Mouse (Mus musculus): ENCODE measurements around the gene Phlpp2. TPM values are rescaled to one million over a fixed set of nuclear protein-coding genes. Genes with fewer than 3 reads are reported as not detected.

Phlpp2 gene
- polyA plus RNA-seq, 1 experiment from 2014 or later, result 1.5 TPM

DNA sequence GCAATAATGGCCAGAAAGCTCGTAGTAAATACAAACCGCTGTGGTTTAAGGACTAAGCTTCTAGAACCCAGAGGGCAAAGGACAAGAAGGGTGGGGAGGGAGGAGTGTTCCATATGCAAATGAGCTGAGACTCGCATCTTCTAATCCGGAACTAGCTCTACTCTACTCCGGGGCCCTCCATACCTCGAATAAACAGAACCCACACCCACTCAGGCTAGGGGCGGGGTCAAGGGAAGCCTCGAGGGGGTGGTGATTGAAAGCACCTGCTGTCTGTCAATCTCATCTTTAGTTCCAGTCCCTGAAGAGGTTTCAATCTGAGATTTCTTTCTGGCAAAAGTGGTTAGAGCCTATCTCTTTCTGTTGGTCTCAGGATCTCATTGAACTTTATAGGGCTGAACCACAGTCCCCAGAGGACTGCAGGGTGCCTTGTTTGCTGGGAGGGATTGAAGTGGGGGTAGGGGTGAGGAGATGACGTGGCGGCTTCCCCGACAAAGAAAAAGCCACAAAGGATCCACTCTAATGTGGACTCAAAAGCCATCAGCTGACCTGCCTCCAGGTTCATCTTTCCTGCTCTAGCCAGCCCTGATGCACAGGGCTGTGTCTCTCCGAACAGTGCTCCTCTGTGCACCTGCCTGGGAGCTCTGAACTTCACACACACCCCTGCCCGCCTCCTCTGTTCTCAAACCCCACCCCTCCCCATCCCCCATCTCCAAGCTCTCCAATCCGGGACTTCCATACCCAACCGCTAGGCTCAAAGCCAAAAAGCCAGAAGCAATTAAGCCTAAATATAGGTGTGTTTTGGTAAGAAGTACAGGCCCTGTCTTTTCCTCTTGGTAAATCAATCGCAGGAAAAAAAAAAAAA is 89.1 kb downstream of the Phlpp2 start:
- Histone ChIP-seq H3K4me3 (ENCODE audit: low read depth, low read length) (no peak overlapping the region), H3K4me1 (ENCODE audit: insufficient read depth, low read depth, low read length) (no peaks in the 10 kb centered on the region), H3K9me3 (ENCODE audit: low read length) (no peaks in the 10 kb centered on the region), H3K27ac (ENCODE audit: low read length) (peak overlapping the region; percentile 54), H3K4me2 (replicated peaks; ENCODE audit: low read depth, low read length) (0 out of 2 replicates have a peak overlapping the region, but pooled peaks have one; percentile 17), H3K36me3 (ENCODE audit: insufficient read depth, low read length) (no peaks in the 10 kb centered on the region), H3K27me3 (replicated peaks; ENCODE audit: insufficient read depth, low read length) (0 out of 2 replicates have a peak, but pooled peaks cover 11% of the 10 kb centered on the region), H3K9ac (replicated peaks; ENCODE audit: low read depth) (no peak overlapping the region)
- WGBS, result 13% methylated on average over 16 of the region's 16 CpGs
- TF ChIP-seq EP300 (IDR thresholded peaks at IDR 0.05), result no peak
- TF ChIP-seq CTCF (IDR thresholded peaks at IDR 0.05), result no peak
- peak; percentile 26 for ATAC-seq
- DNase-seq (ENCODE audit: low spot score), result peak; percentile 53

DNA sequence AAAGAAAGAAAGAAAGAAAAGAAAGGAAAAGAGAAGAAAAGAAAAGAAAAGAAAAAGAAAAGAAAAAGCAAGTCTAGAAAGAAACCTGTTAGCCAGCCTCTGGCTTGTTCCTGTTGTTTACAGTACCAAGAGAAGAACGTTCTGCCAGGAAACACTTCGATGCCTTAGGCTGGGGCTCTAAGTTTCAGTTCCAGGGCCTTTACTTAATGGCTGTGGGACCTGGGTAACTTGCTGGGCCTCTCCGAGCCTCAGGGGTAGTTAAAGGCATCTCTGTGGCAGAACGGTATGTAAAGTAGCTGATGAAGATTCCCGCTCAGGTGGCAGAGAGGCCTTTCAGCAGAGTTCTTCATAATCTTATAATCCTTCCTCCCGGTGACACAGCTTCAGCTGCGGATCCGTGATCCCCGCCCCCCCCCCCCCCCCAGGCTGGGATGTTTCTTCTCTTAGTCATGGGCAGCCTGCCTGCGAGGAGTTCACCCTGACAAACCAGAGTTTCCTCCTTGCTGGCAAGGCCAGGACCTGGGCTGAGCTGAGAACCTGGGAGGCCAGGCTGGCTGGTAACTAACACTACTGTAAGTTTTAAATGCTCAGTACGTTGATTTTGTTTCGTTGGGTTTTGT is 89.8 kb downstream of the Phlpp2 start:
- peak; percentile 60 for DNase-seq (ENCODE audit: low spot score)
- no peak overlapping the region; the same call in 1 of the 2 replicates for H3K4me2 ChIP-seq (replicated peaks; ENCODE audit: low read depth, low read length)

DNA sequence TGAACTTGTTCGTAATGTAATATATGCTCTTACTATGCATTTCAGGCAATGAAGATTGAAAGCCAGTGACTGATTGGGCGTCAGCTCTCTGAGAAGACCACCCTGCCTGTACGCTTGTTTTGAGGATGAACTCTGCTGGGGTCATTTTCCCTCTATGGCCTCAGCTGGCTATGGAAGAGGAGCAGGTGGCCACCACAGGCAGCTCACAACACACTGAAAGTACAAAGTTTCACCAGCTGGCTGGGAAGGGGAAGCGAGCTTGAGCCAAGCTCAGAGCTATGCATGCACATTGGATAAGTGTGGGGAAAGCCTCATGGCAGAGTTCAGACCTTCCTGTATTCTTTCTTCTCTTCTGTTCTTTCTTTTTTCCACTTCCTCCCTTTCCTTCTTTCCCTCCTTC is 90.8 kb downstream of the Phlpp2 start:
- no peaks in the 10 kb centered on the region for H3K36me3 ChIP-seq (ENCODE audit: insufficient read depth, low read length)
- ATAC-seq, result no peak

More for the DNA sequence above, 89.8 kb downstream of the Phlpp2 start:
- Histone ChIP-seq H3K27ac (ENCODE audit: low read length) (peak overlapping the region; percentile 66; the same call in 1 of the 2 replicates), H3K4me3 (ENCODE audit: low read depth, low read length) (no peak overlapping the region), H3K9ac (replicated peaks; ENCODE audit: low read depth) (no peak overlapping the region), H3K9me3 (ENCODE audit: low read length) (no peaks in the 10 kb centered on the region), H3K27me3 (replicated peaks; ENCODE audit: insufficient read depth, low read length) (0 out of 2 replicates have a peak, but pooled peaks cover 18% of the 10 kb centered on the region), H3K4me1 (ENCODE audit: insufficient read depth, low read depth, low read length) (no peaks in the 10 kb centered on the region), H3K36me3 (ENCODE audit: insufficient read depth, low read length) (no peaks in the 10 kb centered on the region)
- TF ChIP-seq CTCF (IDR thresholded peaks at IDR 0.05), result no peak
- no peak for TF ChIP-seq EP300 (IDR thresholded peaks at IDR 0.05)
- peak; percentile 64 for ATAC-seq
- 15% methylated on average over 11 of the region's 12 CpGs for WGBS

DNA sequence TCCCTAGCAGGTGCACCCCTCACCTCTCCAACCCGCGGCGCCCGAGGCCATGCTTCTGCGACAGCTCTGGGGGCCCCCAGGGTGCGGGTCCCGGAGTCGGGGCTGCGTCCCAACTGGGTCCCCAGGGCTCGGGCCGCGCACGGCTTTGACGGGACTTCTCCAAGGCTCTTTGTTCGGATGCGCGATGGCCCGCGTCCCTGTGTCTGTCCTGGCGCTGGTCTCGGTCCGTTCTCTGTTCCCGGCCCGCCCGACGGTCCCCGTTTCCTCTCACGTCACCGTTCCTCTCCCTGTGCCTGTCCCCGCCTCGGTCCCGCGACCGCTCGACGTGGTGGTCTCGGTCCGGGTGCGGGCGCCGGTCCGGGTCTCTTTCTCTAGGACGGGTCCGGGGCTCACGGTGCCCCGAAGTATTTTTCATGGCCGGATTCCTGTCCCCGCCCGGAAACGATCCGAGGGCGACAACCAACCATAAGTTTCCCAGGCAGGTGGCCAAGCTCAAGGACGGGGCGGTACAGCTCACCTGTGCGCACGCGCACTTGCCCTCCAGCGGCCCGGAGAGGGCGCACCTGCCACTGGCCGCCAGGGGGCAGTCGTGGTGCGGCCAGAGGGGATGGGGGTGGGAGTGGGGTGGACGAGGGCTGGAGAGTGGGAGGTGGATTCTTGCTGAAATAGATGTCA is 93.5 kb downstream of the Phlpp2 start, which contains the start of gene Marveld3:
Marveld3 (minus strand) TSS at position 511 of the 675 bp plus-strand sequence.
- Histone ChIP-seq H3K4me1 (ENCODE audit: insufficient read depth, low read depth, low read length) (no peaks in the 10 kb centered on the region), H3K4me2 (replicated peaks; ENCODE audit: low read depth, low read length) (peak within 1 kb of the TSS; percentile 61), H3K27me3 (replicated peaks; ENCODE audit: insufficient read depth, low read length) (0 out of 2 replicates have a peak, but pooled peaks cover 20% of the 10 kb centered on the region), H3K36me3 (ENCODE audit: insufficient read depth, low read length) (no peaks in the 10 kb centered on the region), H3K27ac (ENCODE audit: low read length) (peak within 1 kb of the TSS; percentile 72), H3K9ac (replicated peaks; ENCODE audit: low read depth) (peak within 1 kb of the TSS; percentile 51), H3K4me3 (ENCODE audit: low read depth, low read length) (peak within 1 kb of the TSS; percentile 50), H3K9me3 (ENCODE audit: low read length) (no peaks in the 10 kb centered on the region)
- peak; percentile 95 for TF ChIP-seq CTCF (IDR thresholded peaks at IDR 0.05)
- TF ChIP-seq EP300 (IDR thresholded peaks at IDR 0.05), result no peak
- ATAC-seq (peak; percentile 81), DNase-seq (ENCODE audit: low spot score) (peak; percentile 85)
- 2% methylated on average over 50 of the region's 64 CpGs for WGBS

More for the DNA sequence above, 90.8 kb downstream of the Phlpp2 start:
- H3K27ac ChIP-seq (ENCODE audit: low read length), result no peak overlapping the region
- H3K4me3 ChIP-seq (ENCODE audit: low read depth, low read length), result no peak overlapping the region
- TF ChIP-seq CTCF (IDR thresholded peaks at IDR 0.05) (no peak), EP300 (IDR thresholded peaks at IDR 0.05) (no peak)
- H3K4me1 ChIP-seq (ENCODE audit: insufficient read depth, low read depth, low read length), result no peaks in the 10 kb centered on the region
- no peak for DNase-seq (ENCODE audit: low spot score)
- 0 out of 2 replicates have a peak, but pooled peaks cover 20% of the 10 kb centered on the region for H3K27me3 ChIP-seq (replicated peaks; ENCODE audit: insufficient read depth, low read length)
- H3K9ac ChIP-seq (replicated peaks; ENCODE audit: low read depth), result no peak overlapping the region
- H3K4me2 ChIP-seq (replicated peaks; ENCODE audit: low read depth, low read length), result no peak overlapping the region
- no peaks in the 10 kb centered on the region for H3K9me3 ChIP-seq (ENCODE audit: low read length)
- 79% methylated on average over 4 of the region's 4 CpGs for WGBS

DNA sequence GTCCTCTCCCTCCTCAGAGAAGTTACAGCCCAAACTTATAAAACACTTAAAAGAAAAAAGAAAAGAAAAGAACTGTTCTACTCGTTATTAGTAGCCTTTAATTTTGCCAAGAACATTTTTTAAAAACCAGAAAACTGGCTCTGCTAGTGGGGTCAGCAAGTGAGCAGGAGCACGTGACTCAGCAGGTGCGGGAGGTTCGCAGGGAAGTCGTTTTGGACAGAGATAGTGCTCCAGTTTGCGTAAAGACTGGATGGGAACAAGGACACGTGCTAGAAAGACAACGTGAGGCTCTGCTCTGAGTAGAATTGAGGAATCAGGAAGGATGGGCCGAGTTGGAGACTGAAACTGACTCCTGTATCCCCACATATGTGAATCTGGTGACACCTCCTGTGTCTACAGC is 94.6 kb downstream of the Phlpp2 start:
- WGBS, result 61% methylated on average over 9 of the region's 9 CpGs
- Histone ChIP-seq H3K4me2 (replicated peaks; ENCODE audit: low read depth, low read length) (no peak overlapping the region), H3K9ac (replicated peaks; ENCODE audit: low read depth) (no peak overlapping the region), H3K4me3 (ENCODE audit: low read depth, low read length) (no peak overlapping the region), H3K9me3 (ENCODE audit: low read length) (no peaks in the 10 kb centered on the region), H3K27me3 (replicated peaks; ENCODE audit: insufficient read depth, low read length) (0 out of 2 replicates have a peak, but pooled peaks cover 20% of the 10 kb centered on the region), H3K4me1 (ENCODE audit: insufficient read depth, low read depth, low read length) (no peaks in the 10 kb centered on the region), H3K36me3 (ENCODE audit: insufficient read depth, low read length) (no peaks in the 10 kb centered on the region), H3K27ac (ENCODE audit: low read length) (no peak overlapping the region)
- no peak for ATAC-seq
- no peak for TF ChIP-seq CTCF (IDR thresholded peaks at IDR 0.05)
- TF ChIP-seq EP300 (IDR thresholded peaks at IDR 0.05), result no peak
- DNase-seq (ENCODE audit: low spot score), result no peak
